Mouse (Mus musculus) lung, embryonic 14.5 days (tissue): ENCODE measurements around the gene Zfx. TPM values are rescaled to one million over a fixed set of nuclear protein-coding genes. Genes with fewer than 3 reads are reported as not detected.

Source experiments
- ATAC-seq: fragments of 200-750 bp; cut with Nextera tagmentation; 2 replicates; pipeline ENCODE4 v1.8.0; 2017; ENCODE audit warnings: mild to moderate bottlenecking, moderate TSS enrichment, moderate library complexity; ENCODE audit not compliant: insufficient read depth
- DNase-seq: peaks from one replicate; pipeline ENCODE4 v3.0.0-alpha.2; 2015
- H3K27ac ChIP-seq: fragments of 300-500 bp; sonication (generic); 2 replicates; pipeline ENCODE4 v1.5.1; 2014; ENCODE audit warnings: low read depth, mild to moderate bottlenecking, moderate library complexity
- H3K27me3 ChIP-seq: fragments of 300-500 bp; sonication (generic); 2 replicates; pipeline ENCODE4 v1.6.1; 2014; ENCODE audit warnings: low read length, control low read depth; ENCODE audit not compliant: insufficient read depth
- H3K36me3 ChIP-seq: fragments of 300-500 bp; sonication (generic); 2 replicates; pipeline ENCODE4 v1.6.1; 2014; ENCODE audit warnings: control low read depth; ENCODE audit not compliant: insufficient read depth
- H3K4me1 ChIP-seq: fragments of 300-500 bp; sonication (generic); 2 replicates; pipeline ENCODE4 v1.6.1; 2014; ENCODE audit warnings: antibody characterized with exemption, control low read depth; ENCODE audit not compliant: insufficient read depth
- H3K4me2 ChIP-seq: fragments of 300-500 bp; sonication (generic); 2 replicates; pipeline ENCODE4 v1.6.1; 2014; ENCODE audit warnings: mild to moderate bottlenecking
- H3K4me3 ChIP-seq: fragments of 300-500 bp; sonication (generic); 2 replicates; pipeline ENCODE4 v1.5.1; 2014; ENCODE audit warnings: low read depth, low read length
- H3K9ac ChIP-seq: fragments of 300-500 bp; sonication (generic); 2 replicates; pipeline ENCODE4 v1.6.1; 2014
- H3K9me3 ChIP-seq: fragments of 300-500 bp; sonication (generic); 2 replicates; pipeline ENCODE4 v1.6.1; 2016; ENCODE audit warnings: low read depth, low read length, control low read depth
- CTCF ChIP-seq: IDR thresholded peaks from 2 replicates; pipeline ENCODE4 v1.5.1; 2016; ENCODE audit warnings: antibody characterized with exemption, low read depth
- WGBS: fragments of 180-500 bp; shearing (Covaris S2); extraction: QIAGEN DNeasy Blood & Tissue Kit; methylation state at CpG from one replicate; pipeline ENCODE4 v1.1.7; 2014; 5-methylcytosine and 5-hydroxymethylcytosine counted together
- polyA plus RNA-seq: library from polyadenylated mRNA; unstranded; fragments of >200 nt; fragmentation: Nextera tagmentation; extraction: Ambion mirVana; gene quantifications from 2 replicates; pipeline ENCODE4 v1.2.1, GENCODE M21; 2014

Zfx gene
- polyA plus RNA-seq, 1 experiment from 2014 or later = 37.5 TPM

GRCm38 (mm10) chrX:94061246-94061645, 62.3 kb downstream of the Zfx start:
- 0 out of 2 replicates have a peak, but pooled peaks cover 3% of the 10 kb centered on the region for H3K27me3 ChIP-seq
- H3K27ac ChIP-seq = no peak overlapping the region
- H3K4me1 ChIP-seq = no peaks in the 10 kb centered on the region
- H3K36me3 ChIP-seq = no peaks in the 10 kb centered on the region
- no peak for TF ChIP-seq CTCF
- H3K9me3 ChIP-seq = no peaks in the 10 kb centered on the region
- WGBS = 31% methylated on average over 6 of the region's 6 CpGs
- no peak overlapping the region for H3K9ac ChIP-seq
- ATAC-seq (peak; percentile 47; the same call in 1 of the 2 replicates), DNase-seq (peak; percentile 44)
- no peak overlapping the region for H3K4me3 ChIP-seq
- peak overlapping the region; percentile 27 for H3K4me2 ChIP-seq

DNA sequence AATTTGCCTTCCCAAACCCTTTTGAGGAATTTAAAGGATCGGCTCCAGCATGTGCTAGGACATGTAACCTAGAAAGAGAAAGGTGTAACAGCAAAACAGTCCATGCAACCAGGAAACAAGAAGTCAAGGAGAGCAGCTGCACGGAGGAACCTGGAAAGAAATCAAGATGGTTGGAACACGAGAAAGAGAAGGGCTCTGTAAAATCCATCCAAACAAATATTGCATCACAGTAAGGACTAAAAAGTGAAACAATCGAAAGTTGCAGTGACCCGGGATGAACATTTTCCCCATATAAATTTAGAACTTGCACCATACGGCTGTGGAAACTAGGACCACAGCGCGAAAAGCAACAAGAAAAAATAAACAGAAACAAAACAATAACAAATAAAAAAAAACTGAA, 62.8 kb downstream of the Zfx start:
- Histone ChIP-seq H3K27me3 (0 out of 2 replicates have a peak, but pooled peaks cover 3% of the 10 kb centered on the region), H3K36me3 (no peaks in the 10 kb centered on the region), H3K9ac (no peak overlapping the region), H3K27ac (no peak overlapping the region), H3K4me3 (no peak overlapping the region), H3K4me2 (peak overlapping the region; percentile 27), H3K9me3 (no peaks in the 10 kb centered on the region), H3K4me1 (no peaks in the 10 kb centered on the region)
- no peak for TF ChIP-seq CTCF
- DNase-seq (no peak), ATAC-seq (no peak)
- 40% methylated on average over 8 of the region's 8 CpGs for WGBS

GRCm38 (mm10) chrX:94058748-94059147, 64.8 kb downstream of the Zfx start:
- Histone ChIP-seq H3K4me3 (no peak overlapping the region), H3K9ac (no peak overlapping the region), H3K36me3 (no peaks in the 10 kb centered on the region), H3K27me3 (no peaks in the 10 kb centered on the region), H3K9me3 (no peaks in the 10 kb centered on the region), H3K4me1 (no peaks in the 10 kb centered on the region), H3K27ac (peak overlapping the region; percentile 13), H3K4me2 (peak overlapping the region; percentile 15; the same call in 1 of the 2 replicates)
- DNase-seq (peak; percentile 49), ATAC-seq (peak; percentile 65; the same call in 1 of the 2 replicates)
- TF ChIP-seq CTCF = no peak
- WGBS = 14% methylated on average over 6 of the region's 6 CpGs

DNA sequence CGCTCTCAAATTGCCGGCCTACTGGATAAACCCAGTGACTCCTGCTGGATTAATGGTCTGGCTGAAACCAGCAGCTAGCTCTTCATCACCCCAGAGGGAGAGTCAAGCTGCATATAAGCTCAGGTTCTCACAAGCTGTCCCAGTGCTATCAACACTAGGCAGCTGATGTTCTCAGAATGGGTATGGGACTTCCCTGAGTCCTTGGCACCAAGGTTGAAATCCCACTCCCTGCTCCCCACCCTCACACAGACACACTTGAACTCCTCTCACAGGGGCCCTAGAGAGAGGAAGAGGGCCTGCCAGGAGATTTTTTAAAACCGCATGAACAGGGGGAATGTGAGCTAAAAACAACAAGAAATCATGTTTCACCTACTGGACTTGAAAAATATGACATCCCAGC, 74.5 kb downstream of the Zfx start:
- no peak for DNase-seq
- H3K4me2 ChIP-seq = no peak overlapping the region
- WGBS = 58% methylated on average over 3 of the region's 3 CpGs
- H3K36me3 ChIP-seq = no peaks in the 10 kb centered on the region
- TF ChIP-seq CTCF = no peak
- H3K9me3 ChIP-seq = no peaks in the 10 kb centered on the region
- H3K27me3 ChIP-seq = no peaks in the 10 kb centered on the region
- H3K4me3 ChIP-seq = no peak overlapping the region
- no peak overlapping the region for H3K9ac ChIP-seq
- no peaks in the 10 kb centered on the region for H3K4me1 ChIP-seq
- H3K27ac ChIP-seq = no peak overlapping the region
- no peak for ATAC-seq

DNA sequence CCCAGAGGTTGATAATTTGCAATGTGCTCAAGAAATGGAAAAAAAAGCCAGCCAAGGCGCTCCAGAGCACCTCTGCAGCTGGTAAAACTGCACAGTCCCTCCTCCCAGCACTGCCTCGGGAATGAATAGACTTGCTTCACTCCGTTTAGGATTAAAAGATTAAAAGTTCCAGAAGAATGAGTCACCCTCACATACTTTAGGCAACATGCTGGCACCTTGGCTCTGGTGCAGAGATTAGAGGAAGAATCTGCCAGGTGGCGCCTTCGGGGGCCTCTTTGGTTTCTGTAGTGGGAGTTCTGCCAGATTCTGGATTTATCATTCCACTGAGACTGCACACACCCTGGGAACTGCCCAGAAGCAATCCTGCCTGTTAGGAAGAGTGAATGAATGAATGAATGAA, 75.5 kb downstream of the Zfx start:
- TF ChIP-seq CTCF = no peak
- WGBS = 37% methylated on average over 5 of the region's 5 CpGs
- H3K27ac ChIP-seq = no peak overlapping the region
- no peak overlapping the region for H3K4me2 ChIP-seq
- ATAC-seq (no peak), DNase-seq (peak; percentile 25)
- H3K36me3 ChIP-seq = no peaks in the 10 kb centered on the region
- no peak overlapping the region for H3K4me3 ChIP-seq
- no peaks in the 10 kb centered on the region for H3K27me3 ChIP-seq
- H3K4me1 ChIP-seq = no peaks in the 10 kb centered on the region
- no peak overlapping the region for H3K9ac ChIP-seq
- H3K9me3 ChIP-seq = no peaks in the 10 kb centered on the region

DNA sequence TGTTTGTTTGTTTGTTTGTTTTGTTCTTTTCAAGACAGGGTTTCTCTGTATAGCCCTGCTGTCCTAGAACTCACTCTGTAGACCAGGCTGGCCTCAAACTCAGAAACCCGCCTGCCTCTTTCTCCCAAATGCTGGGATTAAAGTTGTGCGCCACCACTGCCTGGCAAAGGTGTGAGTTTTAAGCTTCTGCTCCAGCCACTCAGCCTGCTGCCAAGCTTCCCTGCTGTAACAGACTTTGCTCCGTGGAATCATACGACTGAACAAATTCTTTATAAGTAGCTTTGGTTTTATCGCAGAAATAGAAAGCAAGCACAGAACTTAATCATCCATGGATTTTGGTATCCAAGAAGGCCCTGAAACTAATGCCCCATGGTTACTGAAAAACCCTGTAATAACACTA, 76.1 kb downstream of the Zfx start:
- H3K9ac ChIP-seq = no peak overlapping the region

GRCm38 (mm10) chrX:94032937-94033336, 90.6 kb downstream of the Zfx start:
- 24% methylated on average over 11 of the region's 11 CpGs for WGBS
- DNase-seq (peak; percentile 71), ATAC-seq (no peak)

More for the DNA sequence above, 76.1 kb downstream of the Zfx start:
- 80% methylated on average over 5 of the region's 5 CpGs for WGBS
- no peak overlapping the region for H3K4me2 ChIP-seq
- no peaks in the 10 kb centered on the region for H3K36me3 ChIP-seq
- H3K4me3 ChIP-seq = no peak overlapping the region
- H3K4me1 ChIP-seq = no peaks in the 10 kb centered on the region
- no peak for DNase-seq
- ATAC-seq = no peak
- H3K27me3 ChIP-seq = no peaks in the 10 kb centered on the region
- H3K9me3 ChIP-seq = no peaks in the 10 kb centered on the region
- no peak overlapping the region for H3K27ac ChIP-seq
- TF ChIP-seq CTCF = no peak

DNA sequence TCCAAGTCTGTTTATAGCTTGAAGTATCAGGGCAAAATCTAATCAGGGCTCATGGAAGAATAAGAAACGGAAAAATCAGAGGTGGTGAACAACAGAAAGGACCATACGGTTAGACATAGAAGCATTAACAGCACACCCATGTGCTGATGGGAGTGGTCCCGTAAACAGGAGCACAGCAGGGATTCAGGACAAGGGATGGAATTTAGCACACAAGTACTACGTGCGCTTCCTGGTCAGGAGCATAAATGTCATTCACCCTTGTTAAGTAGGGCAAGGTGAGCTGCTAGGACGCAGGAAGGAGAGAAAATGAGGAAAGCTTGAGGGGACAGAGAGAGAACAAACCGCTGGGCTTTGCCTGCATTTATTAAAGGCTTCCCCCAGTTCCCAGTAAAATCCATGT, 93.4 kb downstream of the Zfx start:
- Histone ChIP-seq H3K4me1 (no peaks in the 10 kb centered on the region), H3K27ac (no peak overlapping the region), H3K4me2 (no peak overlapping the region), H3K27me3 (no peaks in the 10 kb centered on the region), H3K9ac (no peak overlapping the region), H3K36me3 (no peaks in the 10 kb centered on the region), H3K4me3 (no peak overlapping the region), H3K9me3 (no peaks in the 10 kb centered on the region)
- no peak for ATAC-seq
- 65% methylated on average over 7 of the region's 7 CpGs for WGBS
- DNase-seq = no peak
- TF ChIP-seq CTCF = no peak

More at GRCm38 (mm10) chrX:94032937-94033336, 90.6 kb downstream of the Zfx start:
- Histone ChIP-seq H3K4me3 (no peak overlapping the region), H3K9me3 (no peaks in the 10 kb centered on the region), H3K4me2 (no peak overlapping the region), H3K9ac (no peak overlapping the region), H3K4me1 (no peaks in the 10 kb centered on the region), H3K27ac (no peak overlapping the region), H3K36me3 (no peaks in the 10 kb centered on the region), H3K27me3 (no peaks in the 10 kb centered on the region)
- TF ChIP-seq CTCF = peak; percentile 57

Other genes starting within 250 kb of the Zfx start
- gene AU015836, start 155.0 kb downstream of the Zfx start, polyA plus RNA-seq = not detected in 2 replicates
- 73.0 and 116 TPM in 2 replicates for gene Eif2s3x, start 89.2 kb upstream of the Zfx start, polyA plus RNA-seq
- gene Klhl15, start 110.9 kb upstream of the Zfx start, polyA plus RNA-seq = 9.1 and 10.4 TPM in 2 replicates
- gene Fam90a1b, start 243.1 kb upstream of the Zfx start, polyA plus RNA-seq = not detected in 2 replicates
- 65.0 and 69.9 TPM in 2 replicates for gene Apoo, start 243.4 kb upstream of the Zfx start, polyA plus RNA-seq